ENCODE assay signal across 24 mouse cellular contexts in genomic region chr3:135232058-135232457, GRCm38 (mm10). TPM values are rescaled to one million over a fixed set of nuclear protein-coding genes. Genes with fewer than 3 reads are reported as not detected.
DNase-seq lines count a peak whose midpoint lies in the region; ATAC-seq lines count a peak whose summit lies in the region.
"Had no signal": no experiment of that assay in that cellular context is flagged by ENCODE, and none has a peak within 500 bp of the region (broad histone marks: within the 10 kb centered on the region; RNA-seq: fewer than 3 reads in every experiment).

No protein-coding gene starts in this region.

- no peaks in the 10 kb centered on the region for H3K4me1 ChIP-seq in intestine, embryonic 16.5 days (ENCODE audit: control insufficient read depth, insufficient read depth, low read length)
- H3K4me1 ChIP-seq: embryonic facial prominence, embryonic 10.5 days; embryonic facial prominence, embryonic 12.5 days; forebrain, embryonic 13.5 days; forebrain, embryonic 15.5 days had no signal

- peak; percentile 31; the same call in 1 of the 2 replicates for ATAC-seq in frontal cortex, adult (ENCODE audit: low TSS enrichment)
- ATAC-seq in intestine, embryonic 16.5 days, result peak; percentile 77
- ATAC-seq: activated CD4-positive, CD25-positive, alpha-beta regulatory T cell, adult 4 months; CD4-positive, CD25-positive, alpha-beta regulatory T cell, adult 4 months; forebrain, embryonic 13.5 days; forebrain, embryonic 15.5 days; forebrain, postnatal 0 days; Patski had no signal

- no peaks in the 10 kb centered on the region for H3K9me3 ChIP-seq in intestine, embryonic 16.5 days (ENCODE audit: control insufficient read depth, low read length)
- H3K9me3 ChIP-seq: embryonic facial prominence, embryonic 10.5 days; embryonic facial prominence, embryonic 12.5 days; forebrain, embryonic 13.5 days; forebrain, embryonic 15.5 days; G1E had no signal

- no peak overlapping the region for H3K4me3 ChIP-seq in intestine, embryonic 16.5 days (ENCODE audit: low read length)
- H3K4me3 ChIP-seq: embryonic facial prominence, embryonic 10.5 days; embryonic facial prominence, embryonic 12.5 days; forebrain, embryonic 13.5 days; forebrain, embryonic 15.5 days had no signal

- H3K4me2 ChIP-seq in intestine, embryonic 16.5 days (ENCODE audit: low read depth, low read length), result no peak overlapping the region
- H3K4me2 ChIP-seq: embryonic facial prominence, embryonic 12.5 days; forebrain, embryonic 13.5 days; forebrain, embryonic 15.5 days had no signal

- H3K36me3 ChIP-seq in intestine, embryonic 16.5 days (ENCODE audit: control insufficient read depth, insufficient read depth, low read length), result peaks cover 6% of the 10 kb centered on the region; the same call in 1 of the 2 replicates

- no peak for DNase-seq in frontal cortex, adult 2 months (ENCODE audit: extremely low spot score in 1 of 2, low spot score in 1 of 2)
- no peak for DNase-seq in urinary bladder, postnatal 25 days (ENCODE audit: low spot score)
- DNase-seq in c-Kit-positive CD71-positive TER-119-positive erythroid progenitor cells, embryonic 14.5 days (ENCODE audit: low spot score), result no peak
- DNase-seq: adrenal gland, adult 8-10 months; adrenal gland, postnatal 14 days; adrenal gland, postnatal 36 days; B cell, adult 2 months; cerebellum, adult 11-12 months; cerebellum, adult 2 months; cerebellum, adult 9-10 months; cerebellum, postnatal 10 days; cerebellum, postnatal 25 days; forebrain, postnatal 0 days had no signal

- 77% methylated on average over 3 of the region's 3 CpGs for WGBS in intestine, embryonic 16.5 days

- H3K27me3 ChIP-seq in intestine, embryonic 16.5 days (replicated peaks; ENCODE audit: control insufficient read depth, insufficient read depth, low read length), result no peaks in the 10 kb centered on the region
- H3K27me3 ChIP-seq: CH12.LX; embryonic facial prominence, embryonic 12.5 days; forebrain, embryonic 13.5 days; forebrain, embryonic 15.5 days; Patski had no signal

- no peak overlapping the region for H3K9ac ChIP-seq in intestine, embryonic 16.5 days (ENCODE audit: low read depth, low read length)
- H3K9ac ChIP-seq: embryonic facial prominence, embryonic 12.5 days; forebrain, embryonic 13.5 days; forebrain, embryonic 15.5 days; forebrain, postnatal 0 days had no signal

- no peak overlapping the region for H3K27ac ChIP-seq in intestine, embryonic 16.5 days (ENCODE audit: low read length)
- H3K27ac ChIP-seq: embryonic facial prominence, embryonic 10.5 days; embryonic facial prominence, embryonic 12.5 days; forebrain, embryonic 13.5 days; forebrain, embryonic 15.5 days had no signal

RNA-seq across cellular contexts. Expression of gene Cenpe, which starts 19.7 kb away (rescaled TPM):
- polyA plus RNA-seq in frontal cortex, adult 2 months (2012; rRNA removed), result 0.48 and 0.86 TPM in 2 replicates
- 14.2 and 18.4 TPM in 2 replicates for polyA plus RNA-seq in intestine, embryonic 16.5 days (2015; fragmentation: Nextera tagmentation; extraction: Ambion mirVana)

RNA-seq across cellular contexts. Expression of gene Bdh2, which starts 49.0 kb away (rescaled TPM):
- polyA plus RNA-seq in frontal cortex, adult 2 months (2012; rRNA removed), result 2.7 and 4.0 TPM in 2 replicates
- polyA plus RNA-seq in intestine, embryonic 16.5 days (2015; fragmentation: Nextera tagmentation; extraction: Ambion mirVana), result 8.8 and 9.1 TPM in 2 replicates
- polyA plus RNA-seq: activated CD4-positive, CD25-positive, alpha-beta regulatory T cell, adult 4 months; CD4-positive, CD25-positive, alpha-beta regulatory T cell, adult 4 months; G1E had no signal
